ENCODE assay signal across 7 mouse cellular contexts in the genomic region with DNA sequence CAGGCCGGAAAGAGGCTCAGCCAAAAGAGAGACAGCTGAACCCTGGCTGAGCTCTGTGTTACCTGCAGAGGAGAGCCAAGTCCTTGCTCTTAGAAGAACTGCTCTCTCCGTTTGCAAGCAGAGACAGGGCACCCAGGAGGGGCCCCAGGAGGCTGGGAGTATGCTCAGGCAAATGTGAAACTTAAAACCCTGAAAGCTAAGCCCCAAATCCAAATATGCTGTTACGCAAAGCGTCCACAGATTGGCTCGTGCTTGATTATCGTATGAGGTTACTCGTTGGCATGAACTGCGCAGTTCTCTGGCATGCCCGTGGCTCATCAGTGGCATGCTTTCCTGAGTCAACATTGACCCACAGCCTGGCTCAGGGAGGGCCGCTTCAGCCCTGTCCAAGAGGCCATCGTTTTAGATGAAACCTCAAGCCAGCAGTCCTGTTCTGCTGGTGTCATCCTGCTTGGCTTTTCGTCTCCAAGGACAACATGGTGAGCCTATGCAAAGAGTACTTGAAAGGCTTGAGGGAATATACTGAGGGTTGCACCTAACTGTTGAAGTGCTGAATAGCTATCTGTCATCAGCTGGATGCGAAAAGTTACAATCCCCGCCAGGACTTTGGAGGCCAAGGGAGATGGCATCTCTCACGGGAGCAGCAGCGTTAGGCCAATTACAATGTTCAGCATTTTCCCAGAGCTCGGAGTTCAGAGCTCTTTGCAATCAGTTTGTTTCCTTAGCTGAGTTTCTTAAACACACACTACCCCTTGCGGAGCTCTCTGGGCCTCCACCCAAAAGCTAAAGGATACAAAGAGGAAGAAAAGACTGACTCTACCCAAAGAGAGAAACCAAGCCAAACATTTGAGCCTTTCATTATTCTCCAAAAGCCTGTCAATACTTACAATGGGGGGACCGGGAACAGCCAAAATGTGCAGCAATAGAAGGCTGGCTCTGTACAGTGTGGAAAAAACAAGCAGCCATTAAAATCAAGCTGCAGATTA.
A peak's percentile ranks its signal among the peaks of the same experiment; 100 is the strongest.
DNase-seq lines count a peak whose midpoint lies in the region; ATAC-seq and TF ChIP-seq lines count a peak whose summit lies in the region.

No protein-coding gene starts in this region.

- no peak overlapping the region for H3K9ac ChIP-seq in lung, embryonic 15.5 days
- H3K9ac ChIP-seq in lung, embryonic 16.5 days (ENCODE audit: low read length): no peak overlapping the region

- ATAC-seq in lung, embryonic 15.5 days (ENCODE audit: borderline replicate concordance, extremely low read depth, low FRiP score, low TSS enrichment): peak; percentile 21; the same call in 1 of the 2 replicates
- ATAC-seq in lung, embryonic 16.5 days (ENCODE audit: low read depth): peak; percentile 68

- H3K27me3 ChIP-seq in lung, embryonic 15.5 days: no peaks in the 10 kb centered on the region
- no peaks in the 10 kb centered on the region for H3K27me3 ChIP-seq in lung, embryonic 16.5 days (ENCODE audit: control insufficient read depth, insufficient read depth, low read depth, low read length)

- H3K27ac ChIP-seq in lung, embryonic 15.5 days: peak overlapping the region; percentile 29; the same call in 1 of the 2 replicates
- H3K27ac ChIP-seq in lung, embryonic 16.5 days (ENCODE audit: low read length): peak overlapping the region; percentile 7

- no peak for TF ChIP-seq POLR2A in lung, adult 2 months (IDR thresholded peaks at IDR 0.05; ENCODE audit: borderline replicate concordance, extremely low read depth, low read depth, low read length)

- WGBS in lung, embryonic 15.5 days: 43% methylated on average over 19 of the region's 19 CpGs
- 53% methylated on average over 19 of the region's 19 CpGs for WGBS in lung, adult 2 months
- WGBS in lung, embryonic 16.5 days: 42% methylated on average over 19 of the region's 19 CpGs

- H3K9me3 ChIP-seq in lung, embryonic 15.5 days: no peaks in the 10 kb centered on the region
- no peaks in the 10 kb centered on the region for H3K9me3 ChIP-seq in lung, embryonic 16.5 days (ENCODE audit: control insufficient read depth, low read length)

- H3K36me3 ChIP-seq in lung, embryonic 15.5 days: no peaks in the 10 kb centered on the region
- H3K36me3 ChIP-seq in lung, embryonic 16.5 days (ENCODE audit: control insufficient read depth, insufficient read depth, low read length): no peaks in the 10 kb centered on the region

- no peak for TF ChIP-seq CTCF in lung, adult 2 months (IDR thresholded peaks at IDR 0.05; ENCODE audit: insufficient read depth, low read length)

- no peak for DNase-seq in lung, adult 2 months
- peak; percentile 67 to 76 for DNase-seq in cerebellum, postnatal 14 days
- peak; percentile 50 for DNase-seq in gastrocnemius, adult 18-20 months (ENCODE audit: low spot score)
- DNase-seq in thymus, postnatal 25 days: no peak
- no peak for DNase-seq in spleen, postnatal 36 days (ENCODE audit: low spot score in 2 of 2)

- no peak overlapping the region for H3K4me3 ChIP-seq in lung, embryonic 15.5 days
- no peak overlapping the region for H3K4me3 ChIP-seq in lung, adult 2 months (replicated peaks; ENCODE audit: extremely low read depth, low read depth, low read length)
- no peak overlapping the region for H3K4me3 ChIP-seq in lung, embryonic 16.5 days (ENCODE audit: low read length)

- peak overlapping the region; percentile 11; the same call in 1 of the 2 replicates for H3K4me2 ChIP-seq in lung, embryonic 15.5 days
- no peak overlapping the region for H3K4me2 ChIP-seq in lung, embryonic 16.5 days (ENCODE audit: low read depth, low read length)

- H3K4me1 ChIP-seq in lung, embryonic 15.5 days: peaks cover 10% of the 10 kb centered on the region; the same call in 1 of the 2 replicates
- no peaks in the 10 kb centered on the region for H3K4me1 ChIP-seq in lung, adult 2 months (ENCODE audit: control insufficient read depth, insufficient read depth, low read length)
- H3K4me1 ChIP-seq in lung, embryonic 16.5 days (replicated peaks; ENCODE audit: control insufficient read depth, insufficient read depth, low read length): no peaks in the 10 kb centered on the region; the same call in 1 of the 2 replicates

Comparison
In these comparisons a context has a peak if more than half of its experiments do, and no peak if none do; other contexts are left out.
1. DNase-seq: peak in cerebellum, postnatal 14 days (2 of 2) and gastrocnemius, adult 18-20 months (single experiment); none in lung, adult 2 months (single experiment), thymus, postnatal 25 days (single experiment) and spleen, postnatal 36 days (0 of 2).